Mouse (Mus musculus) spleen, postnatal 14 days (tissue): ENCODE data around the gene Fam214a.
"Not testable (repeated sequence)": the region's sequence is repeated elsewhere in the genome, so short reads cannot be mapped to it uniquely, and the experiment has no call there.

Experiments
- DNase-seq, 2 experiments: peaks; one replicate each; pipeline ENCODE4 v3.0.0; 2021 to 2022; ENCODE audit warnings: low spot score in 2 of 2

Fam214a gene

DNA sequence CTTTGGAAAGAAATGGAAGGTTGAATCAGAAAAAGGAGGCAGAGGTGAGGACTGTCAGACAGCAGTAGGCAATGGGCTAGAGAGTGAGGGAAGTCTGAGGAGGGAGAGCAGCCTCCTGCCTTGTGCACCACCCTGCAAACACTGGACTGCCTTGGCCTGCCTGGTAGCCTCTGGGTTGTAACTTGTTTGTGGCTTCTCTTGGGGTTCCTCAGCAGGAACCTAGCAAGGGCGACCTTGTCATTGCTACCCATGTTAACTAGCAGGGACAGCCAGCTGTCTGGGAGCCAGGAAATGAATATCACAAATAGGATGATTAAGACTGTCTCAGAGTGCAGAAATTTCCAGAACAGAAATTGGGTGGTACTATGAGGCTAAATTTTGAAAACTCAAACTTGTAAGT lies 27.2 kb downstream of the Fam214a start:
- DNase-seq: no peak

DNA sequence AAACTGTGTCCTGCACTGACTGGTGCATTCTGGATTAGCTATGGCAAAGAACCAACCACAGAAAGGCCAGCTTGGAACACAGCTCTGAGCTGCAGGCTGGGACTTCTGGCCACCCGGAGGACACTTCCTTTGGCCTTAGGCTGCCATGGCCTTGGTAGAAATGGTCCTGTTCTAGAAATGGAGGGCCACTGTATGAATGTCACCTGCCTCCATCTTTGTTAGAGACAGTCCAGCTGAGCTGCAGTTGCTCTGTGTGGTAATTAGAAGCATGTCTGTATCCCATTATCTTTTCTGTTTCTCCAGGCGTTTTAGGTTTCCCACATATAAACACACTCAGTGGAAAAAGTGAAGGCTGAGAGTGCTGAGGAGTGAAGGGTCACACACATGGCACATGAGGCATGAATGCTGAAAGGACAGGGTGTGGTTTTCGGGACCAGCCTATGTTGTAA lies 29.0 kb downstream of the Fam214a start:
- no peak for DNase-seq

- DNase-seq: no peak
Measured at GRCm38 (mm10) chr9:74982193-74982592, 29.5 kb downstream of the Fam214a start.

- DNase-seq: not testable (repeated sequence)
Measured at GRCm38 (mm10) chr9:74982722-74983121, 30.0 kb downstream of the Fam214a start.

DNA sequence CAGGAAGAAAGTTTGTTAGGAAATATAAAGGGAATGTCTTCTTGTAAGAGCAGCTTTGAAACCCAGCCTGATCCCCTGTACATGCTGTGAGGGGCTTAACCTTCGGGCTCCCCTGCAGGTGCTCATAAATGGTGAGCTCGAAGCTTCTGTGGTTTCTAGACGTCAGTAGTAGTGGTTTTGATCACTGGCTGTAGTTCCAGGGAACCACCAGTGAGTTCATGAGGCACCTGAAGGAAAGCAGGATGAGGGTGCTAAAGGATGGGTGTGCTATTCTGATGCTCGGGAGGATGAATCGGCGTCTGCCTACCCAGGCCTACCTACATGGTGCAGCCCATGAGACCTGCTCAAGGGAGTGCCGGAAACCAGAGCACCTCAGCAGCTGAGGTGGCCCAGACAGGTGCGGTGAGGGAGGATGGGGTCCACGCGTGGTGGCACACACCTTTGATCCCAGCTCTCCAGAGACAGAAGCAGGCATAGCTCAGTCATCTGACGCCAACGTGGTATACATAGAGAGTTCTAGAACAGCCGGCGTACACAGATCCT lies 32.6 kb downstream of the Fam214a start:
- no peak for DNase-seq

- DNase-seq: no peak
Measured at GRCm38 (mm10) chr9:74985770-74986169, 33.1 kb downstream of the Fam214a start.

GRCm38 (mm10) chr9:74988893-74989460 lies 36.3 kb downstream of the Fam214a start:
- no peak for DNase-seq

DNA sequence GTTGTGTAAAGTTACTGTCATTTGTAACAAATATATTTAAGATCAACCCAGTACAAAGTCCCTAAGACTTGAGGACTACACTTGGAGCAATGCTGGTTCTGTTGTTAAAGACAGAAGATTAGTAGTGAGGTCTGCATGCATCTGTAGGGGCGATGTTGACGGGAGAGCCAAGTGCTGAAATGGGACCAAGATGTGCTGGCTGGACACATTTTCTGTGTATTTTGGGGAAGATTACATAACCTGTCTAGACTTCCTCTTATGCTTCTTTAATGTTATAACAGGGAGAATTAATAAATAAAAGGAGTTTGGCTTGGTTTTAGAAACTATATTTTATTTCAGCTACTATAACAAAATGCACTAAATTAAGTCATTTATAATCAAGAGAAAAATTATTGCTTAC lies 37.3 kb downstream of the Fam214a start:
- no peak for DNase-seq

- DNase-seq: no peak
Measured at GRCm38 (mm10) chr9:74994611-74995257, 42.0 kb downstream of the Fam214a start.

DNA sequence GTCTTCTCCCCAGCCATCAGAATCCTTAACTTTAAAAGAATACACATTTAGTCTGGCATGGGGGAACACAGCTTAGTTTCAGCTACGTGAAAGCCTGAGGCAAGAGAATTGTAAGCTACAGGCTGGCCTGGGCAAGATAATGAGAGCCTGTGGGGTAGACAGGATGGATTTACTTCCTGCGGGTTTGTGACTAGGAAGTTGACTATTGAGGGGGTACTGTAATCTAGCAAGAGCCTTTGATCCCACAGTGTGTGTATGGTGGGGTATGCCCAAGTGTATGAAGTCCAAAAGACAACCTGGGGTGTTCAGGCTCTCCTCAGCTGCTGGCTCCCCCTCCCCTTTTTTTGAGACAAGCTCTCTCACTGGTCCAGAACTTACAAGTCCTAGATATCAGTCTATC lies 43.7 kb downstream of the Fam214a start:
- DNase-seq: no peak

- no peak for DNase-seq
Measured at GRCm38 (mm10) chr9:74997976-74998375, 45.3 kb downstream of the Fam214a start.

GRCm38 (mm10) chr9:75001006-75001405 lies 48.3 kb downstream of the Fam214a start:
- no peak for DNase-seq

GRCm38 (mm10) chr9:75001611-75002204 lies 49.0 kb downstream of the Fam214a start:
- no peak for DNase-seq

- no peak for DNase-seq
Measured at GRCm38 (mm10) chr9:75002262-75002661, 49.6 kb downstream of the Fam214a start.

- DNase-seq: no peak
Measured at GRCm38 (mm10) chr9:75004203-75004602, 51.5 kb downstream of the Fam214a start.

GRCm38 (mm10) chr9:75016591-75016990 lies 63.9 kb downstream of the Fam214a start:
- no peak for DNase-seq

DNA sequence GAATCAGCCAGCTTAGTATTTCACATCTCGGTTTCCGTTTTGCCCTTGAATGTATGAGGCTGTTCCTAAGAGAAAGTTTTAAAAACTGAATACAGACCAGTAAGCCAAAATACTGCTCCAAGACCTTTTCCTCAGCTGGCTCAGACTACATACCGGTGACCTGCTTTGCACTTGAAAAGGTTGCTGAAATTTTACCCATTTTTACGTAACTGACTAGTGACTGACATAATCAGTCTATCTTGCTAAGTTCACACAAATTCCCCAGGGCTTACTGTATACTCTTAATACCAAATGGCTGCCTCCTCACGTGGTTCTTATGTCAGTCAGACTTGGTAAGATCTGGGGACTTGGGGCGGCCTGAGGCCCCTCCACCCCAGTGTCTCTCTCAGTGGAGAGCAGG lies 66.5 kb downstream of the Fam214a start:
- no peak for DNase-seq

DNA sequence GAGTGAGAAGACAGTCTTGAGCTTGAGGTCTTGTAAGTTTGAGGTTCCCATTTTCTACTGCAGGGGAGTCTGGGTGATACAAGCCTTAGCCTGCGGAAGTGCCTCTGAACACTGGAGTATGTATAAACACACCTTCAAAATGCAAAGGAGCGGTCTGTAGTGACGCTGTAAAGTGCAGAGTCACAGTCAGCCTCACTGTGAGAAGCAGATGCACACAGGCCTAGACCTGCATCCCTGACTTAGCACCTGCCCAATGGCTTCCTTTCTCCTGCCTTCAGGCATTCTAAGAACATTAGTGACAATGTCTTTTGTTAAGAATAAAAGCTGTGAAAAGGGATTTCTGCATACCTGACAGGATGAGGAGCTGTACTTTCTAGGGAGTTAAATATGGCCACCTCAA lies 66.9 kb downstream of the Fam214a start:
- DNase-seq: no peak

- DNase-seq: no peak
Measured at GRCm38 (mm10) chr9:75020561-75020960, 67.9 kb downstream of the Fam214a start.

DNA sequence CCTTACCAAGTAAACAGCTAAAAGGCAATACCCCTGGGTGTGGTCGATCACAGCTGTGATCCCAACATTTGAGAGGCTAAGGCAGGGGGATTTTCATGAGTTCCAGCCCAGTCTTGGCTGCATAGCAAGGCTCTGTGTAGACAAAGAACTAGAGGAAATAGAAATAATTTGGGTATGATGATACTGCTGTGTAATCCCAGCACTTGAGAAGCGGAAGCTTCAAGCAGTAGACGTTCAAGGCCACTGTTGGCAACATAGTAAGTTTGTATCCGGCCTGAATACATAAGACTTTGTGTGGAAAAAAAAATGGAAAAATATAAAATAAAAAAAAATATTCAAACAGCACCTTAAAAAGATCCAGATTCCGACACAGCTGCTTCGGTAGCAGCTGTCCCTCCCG lies 69.9 kb downstream of the Fam214a start:
- DNase-seq: no peak

- no peak for DNase-seq
Measured at GRCm38 (mm10) chr9:75023150-75023894, 70.6 kb downstream of the Fam214a start.

DNA sequence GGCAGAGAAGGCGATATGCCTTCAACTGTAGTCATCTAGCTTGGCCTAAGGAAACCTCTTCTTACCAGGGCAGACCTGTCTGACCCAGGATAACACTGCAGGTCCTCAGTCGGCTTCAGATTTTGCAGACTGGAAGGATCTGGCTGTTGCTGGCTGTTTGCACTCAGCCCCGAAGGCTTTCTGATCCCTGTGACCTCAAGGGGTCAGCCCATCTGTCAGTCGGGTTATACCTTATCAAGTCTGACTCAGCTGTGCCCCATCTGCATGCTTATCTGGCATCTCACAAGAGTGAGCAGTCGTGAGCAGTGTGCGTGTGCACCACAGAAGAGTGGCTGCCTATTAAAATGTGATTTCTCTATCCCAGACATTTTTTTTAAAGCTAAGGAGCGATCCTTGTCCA lies 71.4 kb downstream of the Fam214a start:
- no peak for DNase-seq
